Mouse (Mus musculus) kidney, adult 2 months (tissue): ENCODE measurements around the gene Wsb1. TPM values are rescaled to one million over a fixed set of nuclear protein-coding genes. Genes with fewer than 3 reads are reported as not detected.

ENCODE experiments used
- DNase-seq: peaks from one replicate; pipeline ENCODE4 v3.0.0; 2021
- H3K27ac ChIP-seq: fragments of 200-500 bp; 2 replicates; pipeline ENCODE4 v1.5.1; 2012; ENCODE audit warnings: low read depth, low read length, control low read depth, inconsistent platforms; ENCODE audit not compliant: insufficient read depth
- H3K27me3 ChIP-seq: fragments of 200-500 bp; replicated peaks from 2 replicates; pipeline ENCODE4 v1.6.1; 2012; ENCODE audit warnings: mild to moderate bottlenecking, moderate library complexity, low read length, inconsistent platforms; ENCODE audit not compliant: control insufficient read depth, insufficient read depth
- H3K36me3 ChIP-seq: fragments of 200-500 bp; 2 replicates; pipeline ENCODE4 v1.6.1; 2012; ENCODE audit warnings: mild to moderate bottlenecking, moderate library complexity, low read length, inconsistent platforms; ENCODE audit not compliant: control insufficient read depth, insufficient read depth
- H3K4me1 ChIP-seq: fragments of 200-500 bp; 2 replicates; pipeline ENCODE4 v1.6.1; 2011; ENCODE audit warnings: low read length; ENCODE audit not compliant: control insufficient read depth, insufficient read depth
- H3K4me3 ChIP-seq: fragments of 200-500 bp; 2 replicates; pipeline ENCODE4 v1.5.1; 2011; ENCODE audit warnings: mild to moderate bottlenecking, low read depth, low read length, control low read depth; ENCODE audit not compliant: insufficient read depth
- CTCF ChIP-seq: fragments of 200-500 bp; conservative IDR thresholded peaks from 2 replicates; pipeline ENCODE4 v1.5.1; 2011; ENCODE audit warnings: low read depth, mild to moderate bottlenecking, control low read depth, low read length, moderate library complexity, mixed read lengths; ENCODE audit not compliant: insufficient read depth, insufficient read length
- POLR2A ChIP-seq: fragments of 200-500 bp; IDR thresholded peaks from one replicate; pipeline ENCODE4 v1.6.1; 2011; ENCODE audit warnings: low read depth, low read length, control low read depth
- WGBS: fragments of 180-500 bp; shearing (Covaris S2); methylation state at CpG from one replicate; pipeline ENCODE4 v1.1.7; 2018; 5-methylcytosine and 5-hydroxymethylcytosine counted together
- polyA plus RNA-seq: library from polyadenylated mRNA; depleted of rRNA; stranded (reverse); fragments of >200 nt; gene quantifications from 2 replicates; pipeline ENCODE4 v1.2.3, GENCODE M21; 2012

Wsb1 gene
- polyA plus RNA-seq, 1 experiment: 59.3 TPM

DNA sequence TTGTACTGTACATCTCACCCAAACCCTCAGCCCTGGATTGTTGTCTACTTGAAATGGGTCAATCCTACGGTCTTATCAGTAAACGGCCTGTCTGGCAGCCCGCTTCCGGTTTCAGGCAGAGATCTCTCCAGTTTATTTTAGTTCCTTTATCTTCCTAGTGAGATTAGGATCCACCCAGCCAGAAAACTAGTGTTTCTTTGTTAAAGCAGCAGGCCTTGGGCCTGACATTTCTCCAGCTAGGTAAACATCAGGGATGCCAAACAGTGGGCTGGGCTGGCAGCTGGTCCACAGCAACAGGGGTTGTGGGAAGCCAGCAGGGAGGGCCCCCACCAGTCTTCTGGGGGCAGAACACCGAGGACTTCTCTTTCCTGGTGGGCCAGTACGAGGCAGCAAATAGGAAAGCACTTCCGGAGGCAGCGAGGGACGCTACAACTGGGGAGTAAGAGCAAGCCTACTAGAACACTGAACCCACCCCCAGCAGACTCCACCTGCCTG, 31.9 kb upstream of the Wsb1 start:
- H3K27ac ChIP-seq: no peak overlapping the region; the same call in 1 of the 2 replicates
- TF ChIP-seq CTCF (no peak), POLR2A (no peak)
- no peaks in the 10 kb centered on the region for H3K36me3 ChIP-seq
- WGBS: 80% methylated on average over 9 of the region's 9 CpGs
- H3K27me3 ChIP-seq: no peaks in the 10 kb centered on the region
- H3K4me3 ChIP-seq: no peak overlapping the region
- no peak for DNase-seq
- peaks cover 14% of the 10 kb centered on the region; the same call in 1 of the 2 replicates for H3K4me1 ChIP-seq

DNA sequence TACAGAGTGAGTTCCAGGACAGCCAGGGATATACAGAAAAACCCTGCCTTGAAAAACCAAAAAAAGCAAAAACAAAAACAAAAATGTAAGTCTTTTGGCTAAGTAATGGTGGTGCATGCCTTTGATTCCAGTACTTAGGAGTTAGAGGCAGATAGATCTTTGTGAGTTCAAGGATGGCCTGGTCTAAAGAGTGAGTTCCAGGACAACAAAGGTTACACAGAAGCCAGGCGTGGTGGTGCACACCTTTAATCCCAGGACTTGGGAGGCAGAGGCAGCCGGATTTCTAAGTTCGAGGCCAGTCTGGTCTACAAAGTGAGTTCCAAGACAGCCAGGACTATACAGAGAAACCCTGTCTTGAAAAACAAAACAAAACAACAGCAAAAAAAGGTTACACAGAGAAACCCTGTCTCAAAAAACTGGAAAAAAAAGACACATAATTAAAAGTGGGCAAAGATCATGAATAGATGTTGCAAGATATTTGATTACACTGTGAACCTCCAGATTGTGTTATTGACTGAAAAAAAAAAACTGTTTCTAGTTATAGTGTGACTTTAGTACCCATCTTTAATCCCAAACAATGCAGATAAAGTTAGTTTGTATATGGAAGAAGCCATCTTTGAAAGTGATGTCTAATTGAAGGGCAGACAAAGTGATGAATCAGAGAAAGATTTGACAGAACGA, 29.0 kb upstream of the Wsb1 start:
- WGBS: over 99% methylated on average over 4 of the region's 4 CpGs
- TF ChIP-seq POLR2A (no peak), CTCF (no peak)
- H3K27me3 ChIP-seq: no peaks in the 10 kb centered on the region
- DNase-seq: no peak
- 0 out of 2 replicates have a peak, but pooled peaks cover 7% of the 10 kb centered on the region for H3K4me1 ChIP-seq
- no peak overlapping the region for H3K4me3 ChIP-seq
- H3K36me3 ChIP-seq: no peaks in the 10 kb centered on the region
- no peak overlapping the region for H3K27ac ChIP-seq

DNA sequence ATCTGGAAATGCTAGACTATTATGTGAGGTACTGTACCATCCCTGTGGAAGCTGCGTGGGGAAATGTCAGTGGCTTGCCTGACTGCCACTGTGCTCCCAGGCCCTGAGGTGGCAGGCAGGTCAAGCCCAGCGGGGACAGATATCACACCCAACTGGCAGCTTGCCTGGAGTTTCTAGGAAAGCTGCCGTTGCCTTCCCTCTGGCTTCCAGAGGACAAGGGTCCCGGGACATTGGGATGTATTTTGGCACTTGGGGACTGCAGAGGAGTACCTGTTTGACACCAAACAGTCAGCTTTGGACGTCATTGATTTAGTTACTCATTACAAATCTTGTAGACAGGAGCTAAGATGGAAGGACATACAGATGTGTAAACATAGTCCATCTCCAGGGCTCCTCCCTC, 26.9 kb upstream of the Wsb1 start:
- H3K36me3 ChIP-seq: no peaks in the 10 kb centered on the region
- WGBS: 26% methylated on average over 5 of the region's 5 CpGs
- no peaks in the 10 kb centered on the region for H3K27me3 ChIP-seq
- no peak overlapping the region for H3K4me3 ChIP-seq
- no peak for DNase-seq
- no peaks in the 10 kb centered on the region for H3K4me1 ChIP-seq
- H3K27ac ChIP-seq: no peak overlapping the region
- TF ChIP-seq POLR2A (no peak), CTCF (no peak)

DNA sequence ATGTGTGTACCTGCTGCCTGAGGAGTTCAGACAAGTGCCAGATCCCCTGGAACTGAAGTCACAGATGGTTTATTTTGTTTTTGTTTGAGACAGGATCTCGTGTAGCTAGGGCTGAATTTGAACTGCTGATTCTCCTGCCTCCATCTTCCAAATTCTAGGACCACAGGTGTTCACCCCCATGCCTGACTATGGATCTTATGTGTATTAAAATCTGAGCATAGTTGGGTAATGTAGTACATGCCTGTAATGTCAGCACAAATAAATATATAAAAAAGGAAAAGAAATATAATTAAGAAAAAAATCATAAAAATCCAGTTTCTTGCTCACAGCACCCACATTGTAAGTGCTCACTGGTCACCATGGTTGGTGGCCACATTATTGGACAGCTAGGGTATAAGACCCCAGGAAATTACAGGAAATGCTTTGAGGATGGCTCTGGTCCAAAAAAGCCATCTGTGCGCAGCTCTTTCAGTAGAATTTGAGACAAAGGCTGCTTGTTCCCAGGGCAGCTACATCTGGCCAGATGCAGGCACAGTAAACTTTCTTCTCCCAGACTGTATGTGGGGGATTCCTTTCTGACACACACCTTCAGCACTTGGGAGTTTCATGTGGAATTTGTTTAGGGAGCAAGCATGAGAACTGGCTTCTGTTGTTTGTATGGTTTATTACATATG, 25.4 kb upstream of the Wsb1 start:
- Histone ChIP-seq H3K4me1 (no peaks in the 10 kb centered on the region), H3K36me3 (no peaks in the 10 kb centered on the region), H3K4me3 (no peak overlapping the region), H3K27ac (no peak overlapping the region), H3K27me3 (no peaks in the 10 kb centered on the region)
- DNase-seq: no peak
- 58% methylated on average over 2 of the region's 2 CpGs for WGBS
- TF ChIP-seq POLR2A: no peak
- no peak for TF ChIP-seq CTCF

DNA sequence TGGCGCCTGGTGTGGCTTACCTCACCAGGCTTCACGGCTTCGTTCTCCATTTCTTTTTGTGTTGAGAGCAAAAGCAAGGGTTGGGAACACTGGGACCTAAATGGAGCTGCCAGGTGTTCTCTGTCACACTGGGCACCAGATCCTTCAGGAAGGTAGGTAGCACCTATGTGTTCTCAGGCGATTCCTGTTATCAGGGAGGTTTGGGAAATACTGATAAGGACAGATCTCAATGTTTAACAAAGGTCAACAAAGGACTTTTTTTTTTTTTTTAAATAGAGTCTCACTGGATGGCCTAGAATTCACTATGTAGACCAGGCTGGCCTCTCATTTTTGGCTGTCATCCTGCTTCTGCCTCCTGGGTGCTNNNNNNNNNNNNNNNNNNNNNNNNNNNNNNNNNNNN, 19.3 kb upstream of the Wsb1 start:
- no peaks in the 10 kb centered on the region for H3K4me1 ChIP-seq
- H3K27ac ChIP-seq: no peak overlapping the region
- no peaks in the 10 kb centered on the region for H3K27me3 ChIP-seq
- TF ChIP-seq POLR2A: no peak
- TF ChIP-seq CTCF: no peak
- H3K36me3 ChIP-seq: no peaks in the 10 kb centered on the region
- 93% methylated on average over 4 of the region's 4 CpGs for WGBS
- no peak overlapping the region for H3K4me3 ChIP-seq
- DNase-seq: no peak

DNA sequence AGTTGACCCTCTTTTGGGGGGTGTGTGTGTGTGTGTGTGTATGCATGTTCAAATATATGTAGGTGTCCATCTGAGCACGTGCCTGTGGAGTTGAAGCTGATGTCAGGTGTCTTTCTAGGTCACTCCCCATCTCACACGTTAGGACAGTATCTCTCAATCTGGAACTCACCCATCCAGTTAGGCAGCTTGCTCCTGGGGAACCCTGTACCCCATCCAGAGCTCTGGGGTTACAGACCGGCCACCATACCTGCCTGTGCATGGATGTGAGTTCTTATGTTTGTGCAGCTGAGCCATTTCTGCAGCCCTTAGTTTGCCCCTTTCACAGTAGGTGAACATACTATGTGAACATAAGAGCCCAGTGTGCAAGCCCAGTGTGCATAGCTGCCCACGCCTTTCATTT, 18.6 kb upstream of the Wsb1 start:
- H3K27ac ChIP-seq: no peak overlapping the region
- no peak overlapping the region for H3K4me3 ChIP-seq
- no peaks in the 10 kb centered on the region for H3K36me3 ChIP-seq
- TF ChIP-seq POLR2A (no peak), CTCF (no peak)
- DNase-seq: no peak
- H3K27me3 ChIP-seq: no peaks in the 10 kb centered on the region
- 71% methylated on average over 4 of the region's 4 CpGs for WGBS
- no peaks in the 10 kb centered on the region for H3K4me1 ChIP-seq

DNA sequence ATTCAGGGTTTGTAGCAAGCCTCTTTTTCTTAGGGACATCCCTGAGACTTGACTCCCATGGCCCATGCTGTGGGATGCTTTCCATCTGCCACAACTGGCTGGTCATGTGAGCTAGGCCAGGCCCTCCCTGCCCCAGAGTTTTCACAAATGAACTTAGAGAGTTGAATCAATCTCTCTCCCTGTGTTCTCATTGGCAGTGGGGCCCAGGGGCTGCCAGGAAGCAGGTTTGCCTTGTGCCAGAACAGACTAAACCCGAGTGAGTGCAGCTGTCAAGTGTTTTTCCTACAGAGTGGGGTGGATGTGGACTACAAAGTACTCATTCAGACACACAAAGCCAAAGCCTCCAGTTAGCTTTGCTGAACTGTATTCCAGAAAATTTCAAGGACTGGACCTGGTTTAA, 12.7 kb upstream of the Wsb1 start:
- peak; percentile 35 for DNase-seq
- Histone ChIP-seq H3K4me3 (no peak overlapping the region), H3K4me1 (no peaks in the 10 kb centered on the region), H3K27me3 (no peaks in the 10 kb centered on the region), H3K36me3 (no peaks in the 10 kb centered on the region), H3K27ac (peak overlapping the region; percentile 14; the same call in 1 of the 2 replicates)
- no peak for TF ChIP-seq CTCF
- TF ChIP-seq POLR2A: no peak
- 53% methylated on average over 1 of the region's 1 CpGs for WGBS
